Comparison of ENCODE assay signal across 16 mouse cellular contexts in the genomic region with DNA sequence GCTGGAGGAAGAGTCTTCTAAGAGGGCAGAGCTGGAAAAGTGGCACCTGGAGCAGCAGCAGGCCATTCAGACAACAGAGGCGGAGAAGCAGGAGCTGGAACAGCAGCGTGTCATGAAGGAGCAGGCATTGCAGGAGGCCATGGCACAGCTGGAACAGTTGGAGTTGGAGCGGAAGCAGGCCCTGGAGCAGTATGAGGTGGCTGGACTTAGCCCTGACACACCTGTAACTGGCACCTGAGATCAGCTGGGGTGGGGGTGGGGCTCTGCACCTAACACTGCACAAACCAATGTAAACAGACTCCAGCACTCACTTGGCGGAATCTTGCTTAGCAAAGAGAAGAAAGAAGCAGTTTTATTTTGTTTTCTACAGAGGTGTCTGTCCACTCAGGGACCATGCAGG.
"Had no signal": no experiment of that assay in that cellular context is flagged by ENCODE, and none has a peak within 500 bp of the region (broad histone marks: within the 10 kb centered on the region; RNA-seq: fewer than 3 reads in every experiment).

No protein-coding gene starts in this region.

- H3K4me2 ChIP-seq: limb, embryonic 15.5 days; liver, embryonic 13.5 days; lung, embryonic 15.5 days; midbrain, embryonic 11.5 days; midbrain, embryonic 15.5 days; neural tube, embryonic 12.5 days had no signal

- DNase-seq: kidney, adult 8-10 months; liver, embryonic 13.5 days; liver, postnatal 0 days; retina, postnatal 1 day; right cerebral cortex, postnatal 4 days; thymus, postnatal 36 days had no signal

- H3K9me3 ChIP-seq: limb, embryonic 15.5 days; liver, embryonic 13.5 days; lung, embryonic 15.5 days; midbrain, embryonic 15.5 days; neural tube, embryonic 12.5 days had no signal

- H3K4me1 ChIP-seq: liver, embryonic 13.5 days; lung, embryonic 15.5 days; midbrain, embryonic 15.5 days; neural tube, embryonic 12.5 days had no signal

- H3K27ac ChIP-seq: layer of hippocampus, adult 2 months; limb, embryonic 15.5 days; liver, embryonic 13.5 days; lung, embryonic 15.5 days; macrophage; midbrain, embryonic 15.5 days; neural tube, embryonic 12.5 days had no signal

- H3K36me3 ChIP-seq: midbrain, embryonic 15.5 days had no signal

- H3K9ac ChIP-seq: limb, embryonic 15.5 days; liver, embryonic 13.5 days; liver, postnatal 0 days; lung, embryonic 15.5 days; midbrain, embryonic 15.5 days; neural tube, embryonic 12.5 days had no signal

- H3K4me3 ChIP-seq: layer of hippocampus, adult 2 months; limb, embryonic 15.5 days; liver, embryonic 13.5 days; lung, embryonic 15.5 days; megakaryocyte, embryonic 14.5 days; midbrain, embryonic 15.5 days; neural tube, embryonic 12.5 days had no signal

- ATAC-seq: hindbrain, embryonic 16.5 days; inflammation-experienced regulatory T-cells, adult 6 months; liver, postnatal 0 days; midbrain, embryonic 15.5 days had no signal

- H3K27me3 ChIP-seq: limb, embryonic 15.5 days; liver, embryonic 13.5 days; lung, embryonic 15.5 days; midbrain, embryonic 15.5 days; neural tube, embryonic 12.5 days had no signal
